Mouse (Mus musculus) heart, postnatal 0 days (tissue): ENCODE data around the gene 9230102O04Rik. TPM values are rescaled to one million over a fixed set of nuclear protein-coding genes. Genes with fewer than 3 reads are reported as not detected.

Experiments
- ATAC-seq: fragments of 200-750 bp; cut with Nextera tagmentation; 2 replicates; pipeline ENCODE4 v1.8.0; 2017; ENCODE audit warnings: low read depth, moderate number of reproducible peaks, moderate library complexity; ENCODE audit not compliant: insufficient read depth
- DNase-seq: peaks from one replicate; pipeline ENCODE4 v3.0.0-alpha.2; 2016; ENCODE audit warnings: low spot score
- H3K27ac ChIP-seq: fragments of 300-500 bp; sonication (generic); 2 replicates; pipeline ENCODE4 v1.5.1; 2014; ENCODE audit warnings: low read depth, mild to moderate bottlenecking
- H3K27me3 ChIP-seq: fragments of 300-500 bp; sonication (generic); 2 replicates; pipeline ENCODE4 v1.6.1; 2014; ENCODE audit warnings: low read length, mixed read lengths; ENCODE audit not compliant: control insufficient read depth, insufficient read depth
- H3K36me3 ChIP-seq: fragments of 300-500 bp; sonication (generic); replicated peaks from 2 replicates; pipeline ENCODE4 v1.6.1; 2014; ENCODE audit warnings: low read length, mixed read lengths; ENCODE audit not compliant: control insufficient read depth, insufficient read depth
- H3K4me1 ChIP-seq: fragments of 300-500 bp; sonication (generic); 2 replicates; pipeline ENCODE4 v1.6.1; 2014; ENCODE audit warnings: antibody characterized with exemption; ENCODE audit not compliant: control insufficient read depth, insufficient read depth
- H3K4me2 ChIP-seq: fragments of 300-500 bp; sonication (generic); 2 replicates; pipeline ENCODE4 v1.6.1; 2014; ENCODE audit warnings: low read depth, mild to moderate bottlenecking, low read length, moderate library complexity
- H3K4me3 ChIP-seq: fragments of 300-500 bp; sonication (generic); 2 replicates; pipeline ENCODE4 v1.5.1; 2014; ENCODE audit warnings: low read depth, low read length
- H3K9ac ChIP-seq: fragments of 300-500 bp; sonication (generic); replicated peaks from 2 replicates; pipeline ENCODE4 v1.6.1; 2014; ENCODE audit warnings: low read depth, low read length, mixed read lengths
- H3K9me3 ChIP-seq: fragments of 300-500 bp; sonication (generic); replicated peaks from 2 replicates; pipeline ENCODE4 v1.6.1; 2016; ENCODE audit warnings: low read length; ENCODE audit not compliant: control insufficient read depth
- CTCF ChIP-seq: IDR thresholded peaks from 2 replicates; pipeline ENCODE4 v1.5.1; 2016; ENCODE audit warnings: antibody characterized with exemption, control low read depth, low read depth
- EP300 ChIP-seq: IDR thresholded peaks from 2 replicates; pipeline ENCODE4 v1.6.1; 2016; ENCODE audit warnings: antibody characterized with exemption, low read depth
- WGBS: fragments of 180-500 bp; shearing (Covaris S2); extraction: QIAGEN DNeasy Blood & Tissue Kit; methylation state at CpG from one replicate; pipeline ENCODE4 v1.1.7; 2014; 5-methylcytosine and 5-hydroxymethylcytosine counted together
- polyA plus RNA-seq: library from polyadenylated mRNA; unstranded; fragments of >200 nt; fragmentation: Nextera tagmentation; extraction: Ambion mirVana; gene quantifications from 2 replicates; pipeline ENCODE4 v1.2.1, GENCODE M21; 2015
- total RNA-seq: library from RNA; depleted of rRNA; stranded (reverse); fragments of >200 nt; gene quantifications from 2 replicates; pipeline ENCODE4 v1.2.3, GENCODE M21; 2014; ENCODE audit warnings: low replicate concordance

Gene 9230102O04Rik
- total and polyA plus RNA-seq, 2 experiments from 2014 or later = not detected

DNA sequence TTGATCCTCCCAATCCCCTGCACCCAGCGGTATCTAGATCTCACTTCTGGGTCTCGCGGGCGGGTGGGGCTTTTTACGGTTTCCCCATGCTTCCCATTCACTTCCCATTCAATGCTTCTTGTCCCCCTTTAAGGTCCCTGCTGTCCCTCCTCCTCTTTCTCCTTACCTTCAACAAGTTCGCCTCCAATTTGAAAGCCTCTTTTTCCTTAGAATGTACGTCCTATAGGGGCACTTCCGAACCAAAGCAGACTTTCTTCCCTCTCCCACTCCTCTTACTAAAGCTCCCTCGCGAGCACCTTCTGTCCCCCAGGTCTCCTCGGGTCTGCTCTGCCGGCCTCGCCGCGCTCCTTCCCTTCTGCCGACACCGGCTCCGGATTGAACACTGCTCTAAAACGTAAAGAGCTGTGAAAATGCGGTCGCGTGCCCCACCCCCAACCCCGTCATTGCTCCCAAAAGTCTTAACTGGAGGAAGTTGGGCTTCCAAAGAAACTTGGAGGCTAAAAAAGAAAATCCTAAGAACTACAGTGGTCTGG, 377 bp upstream of the 9230102O04Rik start, which contains the start of gene Gata3:
Gene Gata3, minus strand, starts transcription at position 384 of the 533 bp plus-strand sequence.
- no peak for TF ChIP-seq EP300
- no peak for TF ChIP-seq CTCF
- no peak for DNase-seq
- peaks cover 96% of the 10 kb centered on the region for H3K27me3 ChIP-seq
- ATAC-seq = no peak; the same call in 1 of the 2 replicates
- H3K27ac ChIP-seq = no peak within 1 kb of the TSS
- no peak within 1 kb of the TSS for H3K9ac ChIP-seq
- 0 out of 2 replicates have a peak, but pooled peaks cover 12% of the 10 kb centered on the region for H3K4me1 ChIP-seq
- under 1% methylated on average over 23 of the region's 23 CpGs for WGBS
- no peaks in the 10 kb centered on the region for H3K9me3 ChIP-seq
- H3K4me2 ChIP-seq = peak within 1 kb of the TSS; percentile 53
- H3K4me3 ChIP-seq = peak within 1 kb of the TSS; percentile 32
- H3K36me3 ChIP-seq = no peaks in the 10 kb centered on the region

DNA sequence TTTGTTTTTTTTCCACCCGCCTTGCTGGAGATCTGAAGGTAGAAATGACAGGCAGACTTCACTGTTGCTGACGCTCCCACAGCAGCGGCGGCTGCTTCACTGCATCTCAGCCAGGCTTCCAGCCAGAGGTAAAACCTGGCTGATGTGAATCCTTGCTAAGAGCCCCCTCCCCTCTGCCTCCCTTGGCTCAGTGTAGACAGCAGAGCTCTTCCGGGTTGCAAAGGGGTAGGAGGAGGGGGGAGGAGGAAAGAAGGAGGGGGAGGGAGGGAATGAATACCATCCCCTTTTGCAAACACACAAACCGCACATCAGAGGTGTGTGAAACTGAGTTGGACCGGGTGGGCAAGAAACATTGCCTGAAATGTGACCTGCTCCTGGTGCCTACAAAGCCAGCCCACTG, 1.7 kb downstream of the 9230102O04Rik start:
- H3K27ac ChIP-seq = no peak overlapping the region
- WGBS = under 1% methylated on average over 7 of the region's 7 CpGs
- 0 out of 2 replicates have a peak, but pooled peaks cover 12% of the 10 kb centered on the region for H3K4me1 ChIP-seq
- no peak for DNase-seq
- ATAC-seq = no peak
- H3K9ac ChIP-seq = no peak overlapping the region
- no peaks in the 10 kb centered on the region for H3K36me3 ChIP-seq
- H3K9me3 ChIP-seq = no peaks in the 10 kb centered on the region
- H3K27me3 ChIP-seq = peaks cover 95% of the 10 kb centered on the region
- no peak for TF ChIP-seq EP300
- TF ChIP-seq CTCF = no peak
- no peak overlapping the region for H3K4me2 ChIP-seq
- no peak overlapping the region for H3K4me3 ChIP-seq

DNA sequence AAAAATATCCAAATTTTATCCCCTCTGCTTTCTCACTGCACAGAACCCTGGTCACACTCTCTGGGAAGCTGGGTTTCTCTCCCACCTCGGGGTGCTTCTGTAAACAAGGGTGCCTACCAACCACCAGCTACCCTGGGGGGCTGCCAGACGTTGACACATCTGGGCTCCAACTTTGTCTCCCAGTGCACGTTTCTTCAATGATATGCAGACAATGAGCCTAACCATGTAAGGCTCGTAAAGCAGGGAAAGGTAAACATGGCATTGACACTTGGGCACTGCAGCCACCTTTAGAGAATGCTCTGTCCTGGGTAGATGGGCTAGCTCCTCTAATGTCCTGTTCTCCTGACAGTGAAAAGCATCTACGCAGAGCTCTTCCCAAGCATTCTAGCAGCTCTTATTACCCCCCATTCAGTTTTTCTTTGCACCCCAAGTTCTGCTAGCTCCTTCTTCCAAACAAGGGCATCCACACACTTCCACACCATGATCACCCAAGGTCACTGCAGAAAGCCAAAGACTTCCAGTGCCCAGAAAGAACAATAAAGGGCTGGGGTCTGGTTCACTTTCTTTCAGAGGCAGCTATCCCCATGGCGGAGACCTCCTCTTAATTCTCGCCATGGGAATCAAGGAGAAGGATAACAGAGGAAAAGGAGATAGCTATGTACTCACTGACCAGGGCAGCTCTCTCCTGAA, 2.3 kb downstream of the 9230102O04Rik start:
- Histone ChIP-seq H3K4me1 (peaks cover 17% of the 10 kb centered on the region; the same call in 1 of the 2 replicates), H3K27me3 (peaks cover 95% of the 10 kb centered on the region), H3K36me3 (no peaks in the 10 kb centered on the region), H3K4me3 (no peak overlapping the region), H3K27ac (no peak overlapping the region), H3K9me3 (no peaks in the 10 kb centered on the region), H3K9ac (no peak overlapping the region), H3K4me2 (no peak overlapping the region)
- DNase-seq (no peak), ATAC-seq (no peak)
- TF ChIP-seq EP300 = no peak
- TF ChIP-seq CTCF = no peak
- WGBS = 9% methylated on average over 7 of the region's 7 CpGs

DNA sequence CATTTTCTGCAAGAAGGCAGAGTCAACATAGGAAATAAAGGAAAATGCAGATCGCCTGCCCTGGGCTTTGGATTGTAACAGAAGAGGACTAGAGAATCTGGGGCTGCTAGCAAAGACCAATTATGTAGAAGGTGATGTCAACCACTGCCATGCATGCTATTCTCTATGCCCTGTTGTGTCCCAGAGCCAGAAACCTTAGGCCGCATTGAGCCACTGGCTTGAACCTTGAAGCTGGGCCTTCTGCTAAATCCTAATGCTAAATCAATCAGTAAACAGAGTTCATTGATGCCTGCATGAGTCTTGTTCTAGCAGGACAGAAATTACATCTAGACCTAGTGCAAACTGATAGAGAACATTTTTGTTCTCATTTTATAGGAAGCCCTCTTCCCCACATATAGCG, 3.3 kb downstream of the 9230102O04Rik start:
- no peak for DNase-seq
- WGBS = 32% methylated on average over 3 of the region's 3 CpGs
- no peak for ATAC-seq
- no peak for TF ChIP-seq CTCF
- TF ChIP-seq EP300 = no peak
- Histone ChIP-seq H3K36me3 (no peaks in the 10 kb centered on the region), H3K4me2 (no peak overlapping the region), H3K4me3 (no peak overlapping the region), H3K4me1 (peaks cover 23% of the 10 kb centered on the region; the same call in 1 of the 2 replicates), H3K9me3 (no peaks in the 10 kb centered on the region), H3K27ac (no peak overlapping the region), H3K27me3 (peaks cover 97% of the 10 kb centered on the region), H3K9ac (no peak overlapping the region)

DNA sequence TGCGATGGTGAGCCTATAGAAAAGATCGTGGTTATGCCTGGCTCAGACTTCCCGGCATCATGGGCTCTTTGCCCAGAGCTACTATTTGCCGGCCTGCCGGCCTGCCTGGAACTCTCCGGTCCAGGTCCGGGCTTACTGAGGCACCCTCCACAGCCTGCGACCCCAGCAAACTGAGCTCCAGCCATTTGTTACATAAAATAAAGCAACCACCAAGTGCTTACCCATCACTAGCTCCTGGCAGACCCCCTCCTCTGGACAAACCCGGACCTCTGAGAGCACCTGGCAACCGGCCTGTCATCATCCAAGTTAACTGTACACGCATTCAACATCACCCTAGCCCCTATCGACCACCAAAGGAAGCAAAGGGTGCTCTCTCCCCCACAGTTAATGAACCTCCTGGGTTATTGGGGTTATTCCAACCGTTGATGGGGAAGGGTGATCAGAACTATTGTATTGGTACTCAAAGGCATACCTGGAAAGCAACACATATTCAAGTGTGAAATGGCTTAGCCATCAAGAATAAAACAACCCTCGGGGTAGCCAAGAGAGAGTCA, 4.0 kb downstream of the 9230102O04Rik start:
- DNase-seq = no peak
- Histone ChIP-seq H3K4me3 (no peak overlapping the region), H3K9me3 (no peaks in the 10 kb centered on the region), H3K36me3 (no peaks in the 10 kb centered on the region), H3K27me3 (peaks cover 98% of the 10 kb centered on the region), H3K9ac (no peak overlapping the region), H3K27ac (no peak overlapping the region), H3K4me1 (peaks cover 23% of the 10 kb centered on the region; the same call in 1 of the 2 replicates), H3K4me2 (no peak overlapping the region)
- no peak for ATAC-seq
- 10% methylated on average over 14 of the region's 14 CpGs for WGBS
- TF ChIP-seq EP300 (no peak), CTCF (no peak)
